Mouse (Mus musculus) limb, embryonic 14.5 days (tissue): ENCODE data around the gene Lrrc9. TPM values are rescaled to one million over a fixed set of nuclear protein-coding genes. Genes with fewer than 3 reads are reported as not detected.

Experiments
- ATAC-seq: fragments of 200-750 bp; cut with Nextera tagmentation; 2 replicates; pipeline ENCODE4 v1.8.0; 2017; ENCODE audit warnings: low read depth, moderate number of reproducible peaks, moderate TSS enrichment; ENCODE audit not compliant: low FRiP score
- DNase-seq: peaks from one replicate; pipeline ENCODE4 v3.0.0-alpha.2; 2015; ENCODE audit warnings: low spot score
- H3K27ac ChIP-seq: fragments of 300-500 bp; sonication (generic); replicated peaks from 2 replicates; pipeline ENCODE4 v1.5.1; 2014; ENCODE audit warnings: low read depth, mild to moderate bottlenecking, low read length, moderate library complexity, mixed read lengths
- H3K27me3 ChIP-seq: fragments of 300-500 bp; sonication (generic); 2 replicates; pipeline ENCODE4 v1.6.1; 2014; ENCODE audit warnings: low read length, mixed read lengths; ENCODE audit not compliant: control insufficient read depth, insufficient read depth
- H3K36me3 ChIP-seq: fragments of 300-500 bp; sonication (generic); 2 replicates; pipeline ENCODE4 v1.6.1; 2014; ENCODE audit warnings: mild to moderate bottlenecking, low read length, moderate library complexity, mixed read lengths; ENCODE audit not compliant: control insufficient read depth, insufficient read depth
- H3K4me1 ChIP-seq: fragments of 300-500 bp; sonication (generic); 2 replicates; pipeline ENCODE4 v1.6.1; 2014; ENCODE audit warnings: antibody characterized with exemption, low read length, mixed read lengths; ENCODE audit not compliant: control insufficient read depth, insufficient read depth
- H3K4me2 ChIP-seq: fragments of 300-500 bp; sonication (generic); replicated peaks from 2 replicates; pipeline ENCODE4 v1.6.1; 2014; ENCODE audit warnings: low read depth, mild to moderate bottlenecking, low read length, moderate library complexity; ENCODE audit not compliant: severe bottlenecking
- H3K4me3 ChIP-seq: fragments of 300-500 bp; sonication (generic); replicated peaks from 2 replicates; pipeline ENCODE4 v1.5.1; 2014; ENCODE audit warnings: low read length
- H3K9ac ChIP-seq: fragments of 300-500 bp; sonication (generic); 2 replicates; pipeline ENCODE4 v1.6.1; 2014; ENCODE audit warnings: mild to moderate bottlenecking, low read depth, low read length, moderate library complexity; ENCODE audit not compliant: severe bottlenecking
- H3K9me3 ChIP-seq: fragments of 300-500 bp; sonication (generic); 2 replicates; pipeline ENCODE4 v1.6.1; 2016; ENCODE audit warnings: low read length; ENCODE audit not compliant: control insufficient read depth
- POLR2A ChIP-seq: fragments of 200-500 bp; IDR thresholded peaks from 2 replicates; pipeline ENCODE4 v1.8.0; 2012; ENCODE audit warnings: inconsistent platforms, mild to moderate bottlenecking, moderate library complexity, borderline replicate concordance; ENCODE audit not compliant: insufficient read depth, insufficient read length; ENCODE audit errors: extremely low read depth
- WGBS: fragments of 180-500 bp; shearing (Covaris S2); extraction: QIAGEN DNeasy Blood & Tissue Kit; methylation state at CpG from one replicate; pipeline ENCODE4 v1.1.7; 2014; 5-methylcytosine and 5-hydroxymethylcytosine counted together
- polyA plus RNA-seq, 2 experiments: library from polyadenylated mRNA; depleted of rRNA in 1 of 2; stranded (reverse) in 1 of 2; unstranded in 1 of 2; fragments of >200 nt; fragmentation: Nextera tagmentation in 1 of 2; extraction: Ambion mirVana in 1 of 2; gene quantifications; 2 replicates each; pipeline versions ENCODE4 v1.2.1 to v1.2.3; 2012 to 2014

Lrrc9 gene
- polyA plus RNA-seq, 2 experiments: 0.10 to 0.30 TPM

- H3K36me3 ChIP-seq: no peaks in the 10 kb centered on the region
- peaks cover 5% of the 10 kb centered on the region; the same call in 1 of the 2 replicates for H3K4me1 ChIP-seq
- peak overlapping the region; percentile 99 for H3K4me2 ChIP-seq
- ATAC-seq: peak; percentile 63
- peaks cover 28% of the 10 kb centered on the region for H3K27me3 ChIP-seq
- peak; percentile 41 for DNase-seq
- H3K27ac ChIP-seq: no peak overlapping the region
- H3K9ac ChIP-seq: peak overlapping the region; percentile 50
- no peaks in the 10 kb centered on the region for H3K9me3 ChIP-seq
- no peak for TF ChIP-seq POLR2A
- peak overlapping the region; percentile 66 for H3K4me3 ChIP-seq
- 0% methylated on average over 40 of the region's 63 CpGs for WGBS
Observed at GRCm38 (mm10) chr12:72408111-72408891, 33.4 kb upstream of the Lrrc9 start.

GRCm38 (mm10) chr12:72408954-72409353, 32.7 kb upstream of the Lrrc9 start, which contains the start of gene Rtn1:
Rtn1 (minus strand) TSS chr12:72409054.
- H3K4me3 ChIP-seq: peak within 1 kb of the TSS; percentile 66
- H3K27ac ChIP-seq: no peak within 1 kb of the TSS
- H3K27me3 ChIP-seq: peaks cover 28% of the 10 kb centered on the region
- TF ChIP-seq POLR2A: no peak
- 31% methylated on average over 6 of the region's 6 CpGs for WGBS
- H3K36me3 ChIP-seq: no peaks in the 10 kb centered on the region
- DNase-seq (no peak), ATAC-seq (no peak)
- peak within 1 kb of the TSS; percentile 99 for H3K4me2 ChIP-seq
- H3K9ac ChIP-seq: peak within 1 kb of the TSS; percentile 50
- H3K4me1 ChIP-seq: peaks cover 5% of the 10 kb centered on the region; the same call in 1 of the 2 replicates
- H3K9me3 ChIP-seq: no peaks in the 10 kb centered on the region

- TF ChIP-seq POLR2A: no peak
- Histone ChIP-seq H3K9ac (no peak overlapping the region), H3K4me1 (no peaks in the 10 kb centered on the region), H3K27ac (no peak overlapping the region), H3K4me2 (no peak overlapping the region), H3K27me3 (no peaks in the 10 kb centered on the region), H3K36me3 (no peaks in the 10 kb centered on the region), H3K9me3 (no peaks in the 10 kb centered on the region), H3K4me3 (no peak overlapping the region)
- WGBS: 36% methylated on average over 3 of the region's 3 CpGs
- ATAC-seq: no peak
- DNase-seq: peak; percentile 16
Observed at GRCm38 (mm10) chr12:72417762-72418161, 23.9 kb upstream of the Lrrc9 start.

- WGBS: 44% methylated on average over 4 of the region's 4 CpGs
- peak; percentile 64 for DNase-seq
- Histone ChIP-seq H3K9me3 (no peaks in the 10 kb centered on the region), H3K4me1 (no peaks in the 10 kb centered on the region), H3K27ac (no peak overlapping the region), H3K9ac (no peak overlapping the region), H3K27me3 (no peaks in the 10 kb centered on the region), H3K4me3 (no peak overlapping the region), H3K4me2 (no peak overlapping the region), H3K36me3 (no peaks in the 10 kb centered on the region)
- no peak for ATAC-seq
- TF ChIP-seq POLR2A: no peak
Observed at GRCm38 (mm10) chr12:72422681-72423080, 19.0 kb upstream of the Lrrc9 start.

- no peak overlapping the region for H3K9ac ChIP-seq
- TF ChIP-seq POLR2A: no peak
- DNase-seq (peak; percentile 67), ATAC-seq (no peak)
- H3K4me2 ChIP-seq: no peak overlapping the region; the same call in 1 of the 2 replicates
- 17% methylated on average over 11 of the region's 11 CpGs for WGBS
- no peak overlapping the region for H3K4me3 ChIP-seq
- H3K27ac ChIP-seq: no peak overlapping the region
- no peaks in the 10 kb centered on the region for H3K27me3 ChIP-seq
- no peaks in the 10 kb centered on the region for H3K9me3 ChIP-seq
- no peaks in the 10 kb centered on the region for H3K4me1 ChIP-seq
- no peaks in the 10 kb centered on the region for H3K36me3 ChIP-seq
Observed at GRCm38 (mm10) chr12:72427722-72428126, 13.9 kb upstream of the Lrrc9 start.

- H3K36me3 ChIP-seq: no peaks in the 10 kb centered on the region
- no peaks in the 10 kb centered on the region for H3K27me3 ChIP-seq
- H3K27ac ChIP-seq: no peak overlapping the region
- 84% methylated on average over 4 of the region's 4 CpGs for WGBS
- H3K9me3 ChIP-seq: no peaks in the 10 kb centered on the region
- H3K4me2 ChIP-seq: no peak overlapping the region
- ATAC-seq: no peak
- H3K9ac ChIP-seq: no peak overlapping the region
- H3K4me3 ChIP-seq: no peak overlapping the region
- no peak for DNase-seq
- no peaks in the 10 kb centered on the region for H3K4me1 ChIP-seq
- TF ChIP-seq POLR2A: no peak
Observed at GRCm38 (mm10) chr12:72432209-72432608, 9.5 kb upstream of the Lrrc9 start.
